Mouse (Mus musculus) heart, adult 2 months (tissue): Measurements from ENCODE around the gene Pigq.

Experiments used
- CTCF ChIP-seq: fragments of 200-600 bp; IDR thresholded peaks from 2 replicates; pipeline ENCODE4 v1.8.1; 2022; ENCODE audit warnings: antibody characterized with exemption, mild to moderate bottlenecking, moderate library complexity
- EP300 ChIP-seq: fragments of 200-500 bp; IDR thresholded peaks from 2 replicates; pipeline ENCODE4 v1.6.1; 2011; ENCODE audit warnings: low read depth, low read length, control low read depth; ENCODE audit not compliant: insufficient read depth

DNA sequence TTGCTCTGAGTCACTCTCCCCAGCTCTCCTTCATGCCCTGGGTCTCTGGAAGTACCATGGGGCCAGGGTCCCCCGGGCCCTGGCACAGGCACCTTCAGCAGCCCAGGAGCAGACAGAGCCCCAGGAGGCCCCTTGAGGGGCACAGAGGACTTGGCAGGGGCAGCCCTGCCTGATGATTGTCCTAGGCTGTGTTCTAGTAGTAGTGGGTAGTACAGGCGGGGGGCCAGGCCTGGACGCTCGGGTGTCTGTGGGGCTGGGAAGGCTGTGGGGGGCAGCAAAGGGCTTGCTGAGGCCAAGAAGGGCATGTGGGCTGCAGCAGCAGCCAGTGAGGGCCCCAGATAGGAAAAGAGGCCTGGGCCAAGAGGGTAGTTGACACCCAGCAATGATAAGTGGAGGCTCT lies 2.8 kb upstream of the Pigq start:
- TF ChIP-seq CTCF (no peak), EP300 (no peak)
